Comparison of ENCODE assay signal across 9 mouse cellular contexts in genomic region chr1:150873231-150873630, GRCm38 (mm10).
DNase-seq lines count a peak whose midpoint lies in the region; ATAC-seq and TF ChIP-seq lines count a peak whose summit lies in the region.
"Had no signal": no experiment of that assay in that cellular context is flagged by ENCODE, and none has a peak within 500 bp of the region (broad histone marks: within the 10 kb centered on the region; RNA-seq: fewer than 3 reads in every experiment).

No protein-coding gene starts in this region.

- no peak overlapping the region; a peak in 1 of 4 replicates for H3K4me3 ChIP-seq in heart, embryonic 14.5 days (ENCODE audit: control insufficient read depth in 1 of 2, insufficient read depth in 1 of 2, low read depth in 1 of 2, low read length in 2 of 2)
- H3K4me3 ChIP-seq in lung, embryonic 16.5 days (ENCODE audit: low read length), result no peak overlapping the region
- no peak overlapping the region for H3K4me3 ChIP-seq in forebrain, embryonic 14.5 days (ENCODE audit: low read depth, low read length)
- H3K4me3 ChIP-seq in midbrain, postnatal 0 days (ENCODE audit: low read depth, low read length), result no peak overlapping the region
- H3K4me3 ChIP-seq: hindbrain, embryonic 15.5 days had no signal

- no peaks in the 10 kb centered on the region for H3K27me3 ChIP-seq in heart, embryonic 14.5 days (ENCODE audit: control insufficient read depth, insufficient read depth, low read length)
- no peaks in the 10 kb centered on the region for H3K27me3 ChIP-seq in lung, embryonic 16.5 days (ENCODE audit: control insufficient read depth, insufficient read depth, low read depth, low read length)
- no peaks in the 10 kb centered on the region for H3K27me3 ChIP-seq in forebrain, embryonic 14.5 days (replicated peaks; ENCODE audit: control insufficient read depth, insufficient read depth, low read length)
- H3K27me3 ChIP-seq in midbrain, postnatal 0 days (ENCODE audit: insufficient read depth, low read length), result no peaks in the 10 kb centered on the region
- H3K27me3 ChIP-seq: hindbrain, embryonic 15.5 days had no signal

- TF ChIP-seq CTCF in midbrain, postnatal 0 days (IDR thresholded peaks at IDR 0.05), result no peak

- H3K36me3 ChIP-seq in heart, embryonic 14.5 days (ENCODE audit: control insufficient read depth, insufficient read depth, low read length), result 0 out of 2 replicates have a peak, but pooled peaks cover 3% of the 10 kb centered on the region
- H3K36me3 ChIP-seq in lung, embryonic 16.5 days (ENCODE audit: control insufficient read depth, insufficient read depth, low read length), result no peaks in the 10 kb centered on the region
- H3K36me3 ChIP-seq in forebrain, embryonic 14.5 days (ENCODE audit: control insufficient read depth, insufficient read depth, low read length), result no peaks in the 10 kb centered on the region
- no peaks in the 10 kb centered on the region for H3K36me3 ChIP-seq in midbrain, postnatal 0 days (ENCODE audit: insufficient read depth, low read length)
- H3K36me3 ChIP-seq: hindbrain, embryonic 15.5 days had no signal

- WGBS in heart, embryonic 14.5 days, result 16% methylated on average over 6 of the region's 6 CpGs
- WGBS in lung, embryonic 16.5 days, result 31% methylated on average over 6 of the region's 6 CpGs
- WGBS in forebrain, embryonic 14.5 days, result 78% methylated on average over 6 of the region's 6 CpGs
- WGBS in midbrain, postnatal 0 days, result 74% methylated on average over 6 of the region's 6 CpGs

- H3K4me2 ChIP-seq in heart, embryonic 14.5 days (ENCODE audit: low read length), result peak overlapping the region; percentile 47
- no peak overlapping the region for H3K4me2 ChIP-seq in lung, embryonic 16.5 days (ENCODE audit: low read depth, low read length)
- H3K4me2 ChIP-seq in forebrain, embryonic 14.5 days (ENCODE audit: low read length), result no peak overlapping the region
- no peak overlapping the region for H3K4me2 ChIP-seq in midbrain, postnatal 0 days (ENCODE audit: low read depth, low read length, poor library complexity, severe bottlenecking)
- H3K4me2 ChIP-seq: hindbrain, embryonic 15.5 days had no signal

- no peak for ATAC-seq in heart, embryonic 14.5 days (ENCODE audit: insufficient number of reproducible peaks, insufficient read depth, low FRiP score, low read depth)
- ATAC-seq in lung, embryonic 16.5 days (ENCODE audit: low read depth), result peak; percentile 75
- ATAC-seq in forebrain, embryonic 14.5 days, result no peak
- ATAC-seq in midbrain, postnatal 0 days (ENCODE audit: low FRiP score), result no peak

- H3K4me1 ChIP-seq in heart, embryonic 14.5 days (ENCODE audit: control insufficient read depth in 2 of 2, insufficient read depth in 2 of 2, low read length in 2 of 2), result peaks cover 5 to 25% of the 10 kb centered on the region in 2 experiments
- H3K4me1 ChIP-seq in lung, embryonic 16.5 days (replicated peaks; ENCODE audit: control insufficient read depth, insufficient read depth, low read length), result peaks cover 6% of the 10 kb centered on the region; the same call in 1 of the 2 replicates
- H3K4me1 ChIP-seq in forebrain, embryonic 14.5 days (ENCODE audit: control insufficient read depth, insufficient read depth, low read length), result no peaks in the 10 kb centered on the region
- 0 out of 2 replicates have a peak, but pooled peaks cover 3% of the 10 kb centered on the region for H3K4me1 ChIP-seq in midbrain, postnatal 0 days (ENCODE audit: insufficient read depth, low read length)
- H3K4me1 ChIP-seq: hindbrain, embryonic 15.5 days had no signal

- no peak overlapping the region for H3K9ac ChIP-seq in heart, embryonic 14.5 days (ENCODE audit: low read length)
- H3K9ac ChIP-seq in lung, embryonic 16.5 days (ENCODE audit: low read length), result no peak overlapping the region
- H3K9ac ChIP-seq in forebrain, embryonic 14.5 days (ENCODE audit: low read length), result no peak overlapping the region
- no peak overlapping the region for H3K9ac ChIP-seq in midbrain, postnatal 0 days (replicated peaks; ENCODE audit: low read length, poor library complexity, severe bottlenecking)
- H3K9ac ChIP-seq: hindbrain, embryonic 15.5 days had no signal

- H3K9me3 ChIP-seq in heart, embryonic 14.5 days (ENCODE audit: control insufficient read depth, low read length), result no peaks in the 10 kb centered on the region
- H3K9me3 ChIP-seq in lung, embryonic 16.5 days (ENCODE audit: control insufficient read depth, low read length), result no peaks in the 10 kb centered on the region
- no peaks in the 10 kb centered on the region for H3K9me3 ChIP-seq in forebrain, embryonic 14.5 days (replicated peaks; ENCODE audit: control insufficient read depth, low read length)
- no peaks in the 10 kb centered on the region for H3K9me3 ChIP-seq in midbrain, postnatal 0 days (ENCODE audit: low read length)
- H3K9me3 ChIP-seq: hindbrain, embryonic 15.5 days had no signal

- DNase-seq in embryo, embryonic 11 days, result peak; percentile 34
- DNase-seq in embryo, embryonic 10 days (ENCODE audit: low spot score), result no peak
- DNase-seq in cerebellum, adult 18-20 months, result peak; percentile 78 to 91
- DNase-seq in spleen, postnatal 14 days (ENCODE audit: low spot score in 2 of 2), result no peak
- DNase-seq in forebrain, embryonic 14.5 days (ENCODE audit: low spot score), result no peak
- DNase-seq in midbrain, postnatal 0 days (ENCODE audit: low spot score), result no peak

- H3K27ac ChIP-seq in heart, embryonic 14.5 days (replicated peaks in 1 of 2; ENCODE audit: control insufficient read depth in 1 of 2, insufficient read depth in 1 of 2, low read depth in 2 of 2, low read length in 2 of 2), result peak overlapping the region; percentile 49 to 55; a peak in 2 of 4 replicates
- H3K27ac ChIP-seq in lung, embryonic 16.5 days (ENCODE audit: low read length), result no peak overlapping the region
- no peak overlapping the region for H3K27ac ChIP-seq in forebrain, embryonic 14.5 days (ENCODE audit: low read depth, low read length)
- no peak overlapping the region for H3K27ac ChIP-seq in midbrain, postnatal 0 days (ENCODE audit: low read depth, low read length)
- H3K27ac ChIP-seq: hindbrain, embryonic 15.5 days had no signal

Comparison
In these comparisons a context has a peak if more than half of its experiments do, and no peak if none do; other contexts are left out.
1. DNase-seq: peak in embryo, embryonic 11 days (single experiment) and cerebellum, adult 18-20 months (2 of 2); none in embryo, embryonic 10 days (single experiment), spleen, postnatal 14 days (0 of 2), forebrain, embryonic 14.5 days (single experiment) and midbrain, postnatal 0 days (single experiment).
2. H3K27ac ChIP-seq: peak in heart, embryonic 14.5 days (2 of 2); none in lung, embryonic 16.5 days (single experiment), forebrain, embryonic 14.5 days (single experiment) and midbrain, postnatal 0 days (single experiment).